Mouse (Mus musculus) lung, postnatal 0 days (tissue): ENCODE results near the gene Nav3. TPM values are rescaled to one million over a fixed set of nuclear protein-coding genes. Genes with fewer than 3 reads are reported as not detected.
A peak's percentile ranks its signal among the peaks of the same experiment; 100 is the strongest.

Experiments
- ATAC-seq: fragments of 200-750 bp; cut with Nextera tagmentation; 2 replicates; pipeline ENCODE4 v1.8.0; 2017; ENCODE audit warnings: moderate library complexity
- DNase-seq: peaks from one replicate; pipeline ENCODE4 v3.0.0-alpha.2; 2016; ENCODE audit warnings: low spot score
- H3K27ac ChIP-seq: fragments of 300-500 bp; sonication (generic); 2 replicates; pipeline ENCODE4 v1.5.1; 2014; ENCODE audit warnings: antibody characterized with exemption, mild to moderate bottlenecking, low read length, mixed read lengths
- H3K27me3 ChIP-seq: fragments of 300-500 bp; sonication (generic); replicated peaks from 2 replicates; pipeline ENCODE4 v1.6.1; 2014; ENCODE audit warnings: low read length, mixed read lengths; ENCODE audit not compliant: insufficient read depth
- H3K36me3 ChIP-seq: fragments of 300-500 bp; sonication (generic); 2 replicates; pipeline ENCODE4 v1.6.1; 2014; ENCODE audit warnings: low read length, mixed read lengths; ENCODE audit not compliant: insufficient read depth
- H3K4me1 ChIP-seq: fragments of 300-500 bp; sonication (generic); 2 replicates; pipeline ENCODE4 v1.6.1; 2014; ENCODE audit warnings: antibody characterized with exemption, low read depth, low read length, mixed read lengths; ENCODE audit not compliant: insufficient read depth
- H3K4me2 ChIP-seq: fragments of 300-500 bp; sonication (generic); replicated peaks from 2 replicates; pipeline ENCODE4 v1.6.1; 2014; ENCODE audit warnings: low read depth, mild to moderate bottlenecking, low read length, moderate library complexity, mixed read lengths
- H3K4me3 ChIP-seq: fragments of 300-500 bp; sonication (generic); 2 replicates; pipeline ENCODE4 v1.5.1; 2014; ENCODE audit warnings: low read depth, low read length
- H3K9ac ChIP-seq: fragments of 300-500 bp; sonication (generic); replicated peaks from 2 replicates; pipeline ENCODE4 v1.6.1; 2014; ENCODE audit warnings: low read depth, mild to moderate bottlenecking
- H3K9me3 ChIP-seq: fragments of 300-500 bp; sonication (generic); 2 replicates; pipeline ENCODE4 v1.6.1; 2016; ENCODE audit warnings: low read length, mixed read lengths
- CTCF ChIP-seq: IDR thresholded peaks from 2 replicates; pipeline ENCODE4 v1.5.1; 2016; ENCODE audit warnings: antibody characterized with exemption, mild to moderate bottlenecking
- EP300 ChIP-seq: IDR thresholded peaks from 2 replicates; pipeline ENCODE4 v1.6.1; 2016; ENCODE audit warnings: antibody characterized with exemption, mild to moderate bottlenecking, control low read depth
- WGBS: fragments of 180-500 bp; shearing (Covaris S2); extraction: QIAGEN DNeasy Blood & Tissue Kit; methylation state at CpG from one replicate; pipeline ENCODE4 v1.1.7; 2014; 5-methylcytosine and 5-hydroxymethylcytosine counted together
- polyA plus RNA-seq: library from polyadenylated mRNA; unstranded; fragments of >200 nt; fragmentation: Nextera tagmentation; extraction: Ambion mirVana; gene quantifications from 2 replicates; pipeline ENCODE4 v1.2.1, GENCODE M21; 2015

Gene Nav3
- polyA plus RNA-seq, 1 experiment from 2014 or later, result 0.33 TPM

DNA sequence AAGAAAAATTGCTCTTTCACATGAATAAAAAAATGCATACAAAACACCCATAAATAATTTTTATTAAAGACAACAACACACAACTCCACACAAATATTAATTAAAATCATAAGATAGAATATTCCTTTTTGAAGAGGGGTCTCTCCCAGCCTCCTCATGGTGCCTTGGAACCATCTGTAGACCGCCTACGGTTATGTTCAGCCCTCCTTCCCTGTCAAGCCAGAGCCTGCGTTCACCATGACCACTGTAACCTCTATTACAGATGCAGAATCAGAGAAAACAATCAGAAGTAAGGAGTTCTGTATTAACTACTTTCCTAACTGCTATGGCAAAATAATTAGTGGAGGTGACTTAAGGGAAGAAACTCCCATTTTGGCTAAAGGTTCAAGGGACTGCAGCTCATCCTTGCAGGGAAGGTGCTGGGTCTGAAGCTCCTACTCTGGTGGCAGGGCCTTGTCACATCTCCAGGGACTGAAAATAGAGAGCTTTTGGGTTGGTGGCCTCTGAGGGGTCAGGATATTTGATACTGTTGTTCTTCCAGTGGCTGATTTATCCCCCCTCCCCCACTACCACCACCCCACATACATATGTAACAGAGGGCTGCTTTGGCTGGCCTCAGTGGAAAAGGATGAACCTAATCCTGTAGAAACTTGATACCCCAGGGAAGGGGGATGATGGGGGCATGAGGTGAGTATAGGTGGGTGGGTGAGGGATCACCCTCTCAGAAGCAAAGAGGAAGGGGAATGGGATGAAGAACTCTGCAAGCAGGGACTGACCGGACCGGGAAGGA lies 343.1 kb downstream of the Nav3 start:
- Histone ChIP-seq H3K27me3 (no peaks in the 10 kb centered on the region), H3K9ac (no peak overlapping the region), H3K4me3 (no peak overlapping the region), H3K27ac (no peak overlapping the region), H3K9me3 (no peaks in the 10 kb centered on the region), H3K4me2 (no peak overlapping the region), H3K36me3 (no peaks in the 10 kb centered on the region), H3K4me1 (no peaks in the 10 kb centered on the region)
- WGBS, result 59% methylated on average over 5 of the region's 5 CpGs
- no peak for DNase-seq
- no peak for TF ChIP-seq CTCF
- TF ChIP-seq EP300, result no peak
- no peak for ATAC-seq

DNA sequence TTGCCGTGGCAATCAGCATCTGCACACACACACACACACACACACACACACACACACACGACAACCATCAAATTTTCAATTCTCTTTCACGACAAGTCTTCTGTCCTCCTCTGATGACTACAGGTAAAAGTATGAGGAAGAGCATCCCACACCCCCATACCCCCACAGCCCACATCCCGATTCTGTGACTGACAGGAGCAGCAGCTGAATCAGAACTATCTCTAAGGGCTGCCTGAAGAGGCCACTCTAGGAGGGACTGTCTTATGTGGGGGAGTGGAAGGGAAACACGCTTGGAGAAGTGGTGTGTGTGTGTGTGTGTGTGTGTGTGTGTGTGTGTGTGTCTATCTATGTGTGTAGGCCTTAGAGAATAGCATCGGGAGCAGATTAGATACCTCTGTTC lies 352.7 kb downstream of the Nav3 start:
- Histone ChIP-seq H3K27ac (no peak overlapping the region), H3K36me3 (no peaks in the 10 kb centered on the region), H3K9me3 (no peaks in the 10 kb centered on the region), H3K27me3 (no peaks in the 10 kb centered on the region), H3K9ac (no peak overlapping the region), H3K4me3 (no peak overlapping the region), H3K4me1 (no peaks in the 10 kb centered on the region), H3K4me2 (no peak overlapping the region)
- 74% methylated on average over 6 of the region's 6 CpGs for WGBS
- ATAC-seq (no peak), DNase-seq (no peak)
- TF ChIP-seq EP300 (no peak), CTCF (no peak)

DNA sequence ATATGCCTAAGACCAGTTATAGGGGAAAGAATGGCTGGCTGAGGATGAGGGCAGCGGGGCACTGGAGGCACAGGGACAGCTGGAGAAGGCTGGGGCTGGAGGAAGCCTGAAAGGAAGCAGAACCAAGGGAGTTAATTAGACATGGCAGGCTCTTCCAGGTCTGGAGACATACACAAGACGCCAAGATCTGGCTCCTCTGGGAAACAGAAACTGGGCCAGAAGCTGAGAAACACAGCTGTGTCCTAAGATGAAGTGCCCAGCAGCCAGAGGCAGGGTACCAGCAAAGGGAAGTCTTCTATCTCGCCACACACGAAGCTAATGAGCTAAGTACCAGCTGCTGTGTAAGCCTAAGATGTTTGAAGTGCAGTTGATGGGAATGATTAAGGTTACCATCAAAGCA lies 353.8 kb downstream of the Nav3 start:
- Histone ChIP-seq H3K9ac (no peak overlapping the region), H3K27ac (no peak overlapping the region), H3K4me2 (no peak overlapping the region), H3K4me3 (no peak overlapping the region), H3K27me3 (no peaks in the 10 kb centered on the region), H3K4me1 (no peaks in the 10 kb centered on the region), H3K9me3 (no peaks in the 10 kb centered on the region), H3K36me3 (no peaks in the 10 kb centered on the region)
- TF ChIP-seq CTCF, result no peak
- WGBS, result 41% methylated on average over 4 of the region's 4 CpGs
- ATAC-seq, result no peak
- DNase-seq, result no peak

DNA sequence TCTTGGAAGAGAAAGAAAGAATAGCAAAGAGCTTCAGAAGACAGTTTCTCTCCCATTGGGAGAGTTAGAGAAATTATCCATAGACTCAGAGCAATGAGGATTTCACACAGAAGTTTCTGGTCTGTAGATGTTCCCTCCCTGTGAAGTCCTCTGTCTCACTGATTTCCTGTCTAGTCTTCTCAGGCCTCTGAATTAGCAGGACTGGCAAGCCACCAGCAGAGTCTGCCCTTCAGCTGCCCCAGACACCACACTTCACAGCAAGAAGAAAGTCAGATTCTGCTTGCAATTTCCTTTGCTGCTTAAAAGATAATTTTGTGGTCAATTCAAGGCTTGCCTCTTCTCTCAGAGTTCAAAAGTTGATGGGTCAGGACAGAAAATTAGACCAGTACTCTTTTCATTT lies 361.6 kb downstream of the Nav3 start:
- H3K9me3 ChIP-seq, result no peaks in the 10 kb centered on the region
- peak; percentile 17 for DNase-seq
- TF ChIP-seq CTCF (no peak), EP300 (no peak)
- H3K4me1 ChIP-seq, result no peaks in the 10 kb centered on the region
- H3K27me3 ChIP-seq, result no peaks in the 10 kb centered on the region
- no peaks in the 10 kb centered on the region for H3K36me3 ChIP-seq
- no peak overlapping the region for H3K4me2 ChIP-seq
- H3K9ac ChIP-seq, result no peak overlapping the region
- H3K27ac ChIP-seq, result no peak overlapping the region
- no peak overlapping the region for H3K4me3 ChIP-seq
- no peak; the same call in 1 of the 2 replicates for ATAC-seq

DNA sequence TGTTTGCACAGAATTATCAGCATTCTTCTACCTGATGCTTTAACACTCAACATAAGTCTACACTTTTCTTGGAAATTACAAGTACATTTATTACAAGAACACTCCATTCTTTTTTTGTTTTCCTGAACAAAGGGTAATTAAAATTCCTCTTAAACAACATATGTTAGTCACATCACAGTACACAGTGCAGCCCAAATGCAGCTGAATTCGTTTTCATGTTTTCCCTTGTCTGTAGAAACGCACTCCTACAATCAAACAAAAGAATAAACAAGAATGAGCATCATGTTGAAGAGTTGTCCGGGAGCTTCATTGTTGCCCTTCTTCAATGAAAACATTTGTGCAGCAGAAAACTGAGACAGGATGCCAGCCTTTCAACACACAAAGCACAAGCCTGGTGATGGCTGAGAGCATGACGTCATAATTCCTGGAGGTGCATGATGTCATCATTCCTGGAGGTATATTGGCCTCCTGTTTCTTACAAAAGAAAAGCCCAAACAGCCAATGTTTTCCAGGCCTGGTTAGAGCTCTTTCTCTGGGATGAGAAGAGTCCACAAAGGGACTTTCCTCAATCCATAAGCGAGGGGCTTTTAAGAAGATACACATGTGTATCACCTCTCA lies 367.5 kb downstream of the Nav3 start:
- no peaks in the 10 kb centered on the region for H3K9me3 ChIP-seq
- H3K4me1 ChIP-seq, result no peaks in the 10 kb centered on the region
- H3K27me3 ChIP-seq, result no peaks in the 10 kb centered on the region
- H3K4me3 ChIP-seq, result no peak overlapping the region
- H3K27ac ChIP-seq, result no peak overlapping the region
- TF ChIP-seq EP300 (no peak), CTCF (no peak)
- no peak overlapping the region for H3K9ac ChIP-seq
- H3K4me2 ChIP-seq, result no peak overlapping the region
- 65% methylated on average over 5 of the region's 5 CpGs for WGBS
- DNase-seq (no peak), ATAC-seq (no peak)
- H3K36me3 ChIP-seq, result no peaks in the 10 kb centered on the region

DNA sequence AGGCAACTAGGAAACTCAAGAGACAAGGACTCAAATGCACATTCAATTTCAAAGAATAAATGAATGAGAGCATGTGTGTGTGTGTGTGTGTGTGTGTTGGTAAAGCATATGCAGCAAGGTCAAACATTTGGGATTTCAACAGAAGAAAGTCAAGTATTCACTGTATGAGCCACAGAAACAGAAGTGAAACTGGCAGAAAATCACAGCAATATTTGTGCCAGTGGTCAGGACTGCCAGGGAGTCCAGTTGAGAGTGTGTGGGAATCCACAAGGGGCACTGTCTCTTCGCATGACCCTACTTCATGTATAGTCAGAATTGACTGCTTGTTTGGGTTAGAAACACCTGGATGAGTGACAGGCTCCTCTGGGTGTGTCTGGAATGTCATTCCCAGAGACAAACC lies 370.1 kb downstream of the Nav3 start:
- Histone ChIP-seq H3K9ac (no peak overlapping the region), H3K27ac (no peak overlapping the region), H3K4me3 (no peak overlapping the region), H3K36me3 (no peaks in the 10 kb centered on the region), H3K4me2 (no peak overlapping the region), H3K4me1 (no peaks in the 10 kb centered on the region), H3K9me3 (no peaks in the 10 kb centered on the region), H3K27me3 (no peaks in the 10 kb centered on the region)
- DNase-seq, result no peak
- 67% methylated on average over 1 of the region's 1 CpGs for WGBS
- TF ChIP-seq CTCF (no peak; the same call in 1 of the 2 replicates), EP300 (no peak)
- no peak for ATAC-seq
